12 mouse cellular contexts compared by ENCODE assay signal in genomic region chr11:119788919-119789713, GRCm38 (mm10).
DNase-seq lines count a peak whose midpoint lies in the region; ATAC-seq and TF ChIP-seq lines count a peak whose summit lies in the region.
"Had no signal": no experiment of that assay in that cellular context is flagged by ENCODE, and none has a peak within 500 bp of the region (broad histone marks: within the 10 kb centered on the region; RNA-seq: fewer than 3 reads in every experiment).

No protein-coding gene starts in this region.

- peak overlapping the region; percentile 62; the same call in 1 of the 2 replicates for H3K27ac ChIP-seq in forebrain, embryonic 12.5 days
- no peak overlapping the region for H3K27ac ChIP-seq in forebrain, embryonic 11.5 days (ENCODE audit: low read depth, low read length)
- peak overlapping the region; percentile 86 for H3K27ac ChIP-seq in hindbrain, embryonic 15.5 days (replicated peaks)
- H3K27ac ChIP-seq in midbrain, embryonic 15.5 days = peak overlapping the region; percentile 82
- no peak overlapping the region for H3K27ac ChIP-seq in kidney, adult 2 months (ENCODE audit: insufficient read depth, low read depth, low read length)
- H3K27ac ChIP-seq: embryonic facial prominence, embryonic 13.5 days had no signal

- no peak overlapping the region for H3K4me2 ChIP-seq in forebrain, embryonic 12.5 days
- H3K4me2 ChIP-seq in forebrain, embryonic 11.5 days (ENCODE audit: low read depth, low read length, severe bottlenecking) = no peak overlapping the region
- H3K4me2 ChIP-seq in hindbrain, embryonic 15.5 days = no peak overlapping the region
- no peak overlapping the region for H3K4me2 ChIP-seq in midbrain, embryonic 15.5 days
- H3K4me2 ChIP-seq: embryonic facial prominence, embryonic 13.5 days had no signal

- no peaks in the 10 kb centered on the region for H3K27me3 ChIP-seq in forebrain, embryonic 12.5 days
- no peaks in the 10 kb centered on the region for H3K27me3 ChIP-seq in forebrain, embryonic 11.5 days (ENCODE audit: control insufficient read depth, insufficient read depth, low read length)
- no peaks in the 10 kb centered on the region for H3K27me3 ChIP-seq in Patski
- no peaks in the 10 kb centered on the region for H3K27me3 ChIP-seq in hindbrain, embryonic 15.5 days
- H3K27me3 ChIP-seq in midbrain, embryonic 15.5 days (replicated peaks) = no peaks in the 10 kb centered on the region
- no peaks in the 10 kb centered on the region for H3K27me3 ChIP-seq in kidney, adult 2 months (replicated peaks; ENCODE audit: control insufficient read depth, insufficient read depth, low read length)
- H3K27me3 ChIP-seq: embryonic facial prominence, embryonic 13.5 days had no signal

- no peak for DNase-seq in forebrain, embryonic 11.5 days (ENCODE audit: low spot score)
- DNase-seq in Patski (ENCODE audit: low read depth, low spot score) = no peak
- no peak for DNase-seq in adrenal gland, adult 18-20 months (ENCODE audit: low spot score in 2 of 2)
- no peak for DNase-seq in kidney, adult 2 months
- DNase-seq in frontal cortex, postnatal 36 days (ENCODE audit: low spot score in 2 of 2) = no peak
- DNase-seq: cerebellum, postnatal 10 days; kidney, adult 18-20 months; layer of hippocampus, adult 9-11 months had no signal

- H3K4me1 ChIP-seq in forebrain, embryonic 12.5 days = peaks cover 24% of the 10 kb centered on the region
- H3K4me1 ChIP-seq in forebrain, embryonic 11.5 days (replicated peaks; ENCODE audit: control insufficient read depth, insufficient read depth, low read length) = no peaks in the 10 kb centered on the region
- peaks cover 76% of the 10 kb centered on the region for H3K4me1 ChIP-seq in hindbrain, embryonic 15.5 days (replicated peaks)
- H3K4me1 ChIP-seq in midbrain, embryonic 15.5 days = peaks cover 33% of the 10 kb centered on the region
- H3K4me1 ChIP-seq in kidney, adult 2 months (ENCODE audit: control insufficient read depth, insufficient read depth, low read length) = no peaks in the 10 kb centered on the region; the same call in 1 of the 2 replicates
- H3K4me1 ChIP-seq: embryonic facial prominence, embryonic 13.5 days had no signal

- CTCF ChIA-PET in Patski (lab: Charles Lee) = interaction anchor here (1.2 to 1.3 kb wide), 2 partner anchors 12 to 139 kb away, joined by 3 read pairs; no protein-coding TSS in a partner anchor

- no peak for TF ChIP-seq CTCF in Patski (IDR thresholded peaks at IDR 0.05)
- TF ChIP-seq CTCF in kidney, adult 2 months (conservative IDR thresholded peaks at IDR 0.05; ENCODE audit: insufficient read depth, insufficient read length, low read depth, low read length) = no peak

- no peak for TF ChIP-seq POLR2A in kidney, adult 2 months (IDR thresholded peaks at IDR 0.05; ENCODE audit: low read depth, low read length)

- ATAC-seq in forebrain, embryonic 12.5 days (ENCODE audit: low FRiP score) = no peak
- ATAC-seq in forebrain, embryonic 11.5 days (replicated peaks; ENCODE audit: low FRiP score) = no peak
- peak; percentile 45 for ATAC-seq in Patski
- no peak for ATAC-seq in hindbrain, embryonic 15.5 days (ENCODE audit: low FRiP score, low read depth)
- no peak for ATAC-seq in midbrain, embryonic 15.5 days (replicated peaks)

- POLR2A ChIA-PET in Patski (lab: Charles Lee) = interaction anchor here (0.6 to 1.2 kb wide), 2 partner anchors 91 to 125 kb away, joined by 3 to 5 read pairs; no protein-coding TSS in a partner anchor

- in situ Hi-C loops in Patski (cut with MboI; ENCODE audit: low pct_unique_long_range_greater_than_20kb) = no loop called here

- no peak overlapping the region for H3K4me3 ChIP-seq in forebrain, embryonic 12.5 days (replicated peaks)
- H3K4me3 ChIP-seq in forebrain, embryonic 11.5 days (ENCODE audit: low read depth, low read length) = no peak overlapping the region
- no peak overlapping the region for H3K4me3 ChIP-seq in hindbrain, embryonic 15.5 days
- H3K4me3 ChIP-seq in midbrain, embryonic 15.5 days = no peak overlapping the region
- no peak overlapping the region for H3K4me3 ChIP-seq in kidney, adult 2 months (ENCODE audit: insufficient read depth, low read depth, low read length)
- H3K4me3 ChIP-seq: embryonic facial prominence, embryonic 13.5 days had no signal

- WGBS in forebrain, embryonic 12.5 days = 71% methylated on average over 3 of the region's 3 CpGs
- WGBS in forebrain, embryonic 11.5 days = 74% methylated on average over 3 of the region's 3 CpGs
- WGBS in hindbrain, embryonic 15.5 days = 59% methylated on average over 3 of the region's 3 CpGs
- 66% methylated on average over 3 of the region's 3 CpGs for WGBS in midbrain, embryonic 15.5 days
- WGBS in kidney, adult 2 months = 62% methylated on average over 3 of the region's 3 CpGs

- H3K9me3 ChIP-seq in forebrain, embryonic 12.5 days = no peaks in the 10 kb centered on the region
- H3K9me3 ChIP-seq in forebrain, embryonic 11.5 days (ENCODE audit: control insufficient read depth, low read length) = no peaks in the 10 kb centered on the region
- H3K9me3 ChIP-seq in hindbrain, embryonic 15.5 days = no peaks in the 10 kb centered on the region
- no peaks in the 10 kb centered on the region for H3K9me3 ChIP-seq in midbrain, embryonic 15.5 days
- H3K9me3 ChIP-seq: embryonic facial prominence, embryonic 13.5 days had no signal

- no peak overlapping the region for H3K9ac ChIP-seq in forebrain, embryonic 12.5 days
- H3K9ac ChIP-seq in forebrain, embryonic 11.5 days (ENCODE audit: low read length) = no peak overlapping the region
- H3K9ac ChIP-seq in hindbrain, embryonic 15.5 days = peak overlapping the region; percentile 25; the same call in 1 of the 2 replicates
- H3K9ac ChIP-seq in midbrain, embryonic 15.5 days = peak overlapping the region; percentile 10; the same call in 1 of the 2 replicates
- H3K9ac ChIP-seq: embryonic facial prominence, embryonic 13.5 days had no signal

- H3K36me3 ChIP-seq in forebrain, embryonic 12.5 days (replicated peaks) = 0 out of 2 replicates have a peak, but pooled peaks cover 4% of the 10 kb centered on the region
- H3K36me3 ChIP-seq in forebrain, embryonic 11.5 days (ENCODE audit: control insufficient read depth, insufficient read depth, low read length) = no peaks in the 10 kb centered on the region; the same call in 1 of the 2 replicates
- H3K36me3 ChIP-seq in hindbrain, embryonic 15.5 days = no peaks in the 10 kb centered on the region
- no peaks in the 10 kb centered on the region for H3K36me3 ChIP-seq in midbrain, embryonic 15.5 days (replicated peaks)
- no peaks in the 10 kb centered on the region for H3K36me3 ChIP-seq in kidney, adult 2 months (ENCODE audit: control insufficient read depth, insufficient read depth, low read length)
- H3K36me3 ChIP-seq: embryonic facial prominence, embryonic 13.5 days had no signal

Comparison
In these comparisons a context has a peak if more than half of its experiments do, and no peak if none do; other contexts are left out.
1. H3K27ac ChIP-seq: peak in forebrain, embryonic 12.5 days (single experiment), hindbrain, embryonic 15.5 days (single experiment) and midbrain, embryonic 15.5 days (single experiment); none in forebrain, embryonic 11.5 days (single experiment) and kidney, adult 2 months (single experiment).
2. H3K9ac ChIP-seq: peak in hindbrain, embryonic 15.5 days (single experiment) and midbrain, embryonic 15.5 days (single experiment); none in forebrain, embryonic 12.5 days (single experiment) and forebrain, embryonic 11.5 days (single experiment).